Mouse (Mus musculus) heart, adult 9 months (tissue): ENCODE measurements around the gene Csnk2a2.

Experiments
- DNase-seq, 2 experiments: peaks; one replicate each; pipeline ENCODE4 v3.0.0; 2022; ENCODE audit warnings: low spot score in 2 of 2

Gene Csnk2a2

GRCm38 (mm10) chr8:95424682-95425081, 65.2 kb downstream of the Csnk2a2 start:
- no peak for DNase-seq

GRCm38 (mm10) chr8:95422193-95422810, 67.5 kb downstream of the Csnk2a2 start:
- DNase-seq: no peak

- DNase-seq: peak; percentile 17 to 34
These were observed 78.4 kb downstream of the Csnk2a2 start for GRCm38 (mm10) chr8:95411309-95411972.

- peak in 1 of 2 experiments; percentile 21 for DNase-seq
These were observed 80.3 kb downstream of the Csnk2a2 start for GRCm38 (mm10) chr8:95409518-95409917.

- no peak for DNase-seq
These were observed 88.7 kb downstream of the Csnk2a2 start for GRCm38 (mm10) chr8:95401091-95401490.

GRCm38 (mm10) chr8:95399131-95399530, 90.7 kb downstream of the Csnk2a2 start:
- DNase-seq: no peak

GRCm38 (mm10) chr8:95397201-95397600, 92.6 kb downstream of the Csnk2a2 start:
- no peak for DNase-seq

GRCm38 (mm10) chr8:95396752-95397151, 93.1 kb downstream of the Csnk2a2 start:
- no peak for DNase-seq
